Mouse (Mus musculus) heart, embryonic 13.5 days (tissue): ENCODE results near the gene Cxcr5. TPM values are rescaled to one million over a fixed set of nuclear protein-coding genes. Genes with fewer than 3 reads are reported as not detected.

Experiments used
- ATAC-seq: fragments of 200-750 bp; cut with Nextera tagmentation; 2 replicates; pipeline ENCODE4 v1.8.0; 2017; ENCODE audit warnings: moderate TSS enrichment; ENCODE audit not compliant: insufficient number of reproducible peaks, low FRiP score, low TSS enrichment; ENCODE audit errors: extremely low read depth
- H3K27ac ChIP-seq: fragments of 300-500 bp; sonication (generic); replicated peaks from 2 replicates; pipeline ENCODE4 v1.5.1; 2015; ENCODE audit warnings: moderate library complexity, mild to moderate bottlenecking, inconsistent platforms
- H3K27me3 ChIP-seq: fragments of 300-500 bp; sonication (generic); replicated peaks from 2 replicates; pipeline ENCODE4 v1.6.1; 2015; ENCODE audit warnings: mild to moderate bottlenecking, inconsistent platforms
- H3K36me3 ChIP-seq: fragments of 300-500 bp; sonication (generic); 2 replicates; pipeline ENCODE4 v1.6.1; 2015; ENCODE audit warnings: mild to moderate bottlenecking, inconsistent platforms
- H3K4me1 ChIP-seq: fragments of 300-500 bp; sonication (generic); 2 replicates; pipeline ENCODE4 v1.6.1; 2015; ENCODE audit warnings: inconsistent platforms
- H3K4me2 ChIP-seq: fragments of 300-500 bp; sonication (generic); 2 replicates; pipeline ENCODE4 v1.6.1; 2015; ENCODE audit warnings: inconsistent platforms, mild to moderate bottlenecking, moderate library complexity
- H3K4me3 ChIP-seq: fragments of 300-500 bp; sonication (generic); 2 replicates; pipeline ENCODE4 v1.5.1; 2015; ENCODE audit warnings: moderate library complexity, mild to moderate bottlenecking, inconsistent platforms
- H3K9ac ChIP-seq: fragments of 300-500 bp; sonication (generic); 2 replicates; pipeline ENCODE4 v1.6.1; 2015; ENCODE audit warnings: inconsistent platforms, mild to moderate bottlenecking, moderate library complexity
- H3K9me3 ChIP-seq: fragments of 300-500 bp; sonication (generic); 2 replicates; pipeline ENCODE4 v1.6.1; 2016; ENCODE audit warnings: inconsistent platforms
- WGBS: fragments of 180-500 bp; shearing (Covaris S2); methylation state at CpG from one replicate; pipeline ENCODE4 v1.1.7; 2015; ENCODE audit warnings: mixed read lengths; 5-methylcytosine and 5-hydroxymethylcytosine counted together
- polyA plus RNA-seq: library from polyadenylated mRNA; unstranded; fragments of >200 nt; fragmentation: Nextera tagmentation; extraction: Ambion mirVana; gene quantifications from 2 replicates; pipeline ENCODE4 v1.2.1, GENCODE M21; 2015

Gene Cxcr5
- polyA plus RNA-seq, 1 experiment from 2014 or later, result not detected

DNA sequence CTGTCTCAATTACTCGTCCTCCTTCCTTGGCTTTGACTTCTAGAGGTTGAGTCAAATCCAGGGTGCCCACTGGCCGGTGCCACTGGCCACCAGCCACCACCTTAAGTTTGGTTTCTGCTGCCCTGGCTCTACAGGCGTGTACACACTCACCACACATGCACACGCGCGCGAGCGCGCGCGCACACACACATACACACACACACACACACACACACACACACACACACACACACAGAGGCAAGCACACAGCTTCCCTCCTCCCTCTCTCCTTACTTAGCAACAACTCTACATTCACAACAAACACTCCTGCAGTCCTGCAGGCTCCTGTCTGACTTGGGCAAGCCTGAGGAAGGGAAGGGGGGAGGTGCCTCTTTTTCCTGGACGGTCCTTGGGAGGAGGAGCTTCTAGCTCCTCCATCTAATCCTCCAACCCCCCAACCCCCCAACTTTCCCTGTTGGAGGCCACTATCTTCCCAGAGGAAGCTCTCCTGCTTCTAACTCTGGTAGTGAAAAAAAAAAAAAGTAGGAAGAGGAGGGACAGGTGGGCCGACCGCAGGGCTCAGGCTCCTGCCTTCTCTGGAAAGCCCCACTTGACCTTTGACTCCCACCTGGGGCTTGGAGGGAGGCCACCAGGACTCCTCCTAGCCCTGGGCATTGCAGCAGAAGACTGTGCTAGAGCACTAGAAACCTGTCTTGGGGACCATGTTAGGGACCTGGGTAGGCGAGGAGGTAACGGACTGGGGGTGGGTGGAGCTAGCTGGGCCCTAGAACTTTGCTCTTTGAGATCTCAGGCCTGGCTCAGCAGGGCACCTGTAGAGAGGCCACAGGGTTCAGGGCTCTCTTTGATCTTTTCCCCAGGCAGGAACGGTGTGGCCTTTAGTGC lies 71.3 kb downstream of the Cxcr5 start:
- Histone ChIP-seq H3K27ac (peak overlapping the region; percentile 91), H3K36me3 (peaks cover 9% of the 10 kb centered on the region; the same call in 1 of the 2 replicates), H3K27me3 (no peaks in the 10 kb centered on the region), H3K4me2 (peak overlapping the region; percentile 83), H3K4me3 (peak overlapping the region; percentile 99), H3K4me1 (peaks cover 100% of the 10 kb centered on the region), H3K9me3 (no peaks in the 10 kb centered on the region), H3K9ac (peak overlapping the region; percentile 99)
- 19% methylated on average over 17 of the region's 17 CpGs for WGBS
- ATAC-seq, result no peak

DNA sequence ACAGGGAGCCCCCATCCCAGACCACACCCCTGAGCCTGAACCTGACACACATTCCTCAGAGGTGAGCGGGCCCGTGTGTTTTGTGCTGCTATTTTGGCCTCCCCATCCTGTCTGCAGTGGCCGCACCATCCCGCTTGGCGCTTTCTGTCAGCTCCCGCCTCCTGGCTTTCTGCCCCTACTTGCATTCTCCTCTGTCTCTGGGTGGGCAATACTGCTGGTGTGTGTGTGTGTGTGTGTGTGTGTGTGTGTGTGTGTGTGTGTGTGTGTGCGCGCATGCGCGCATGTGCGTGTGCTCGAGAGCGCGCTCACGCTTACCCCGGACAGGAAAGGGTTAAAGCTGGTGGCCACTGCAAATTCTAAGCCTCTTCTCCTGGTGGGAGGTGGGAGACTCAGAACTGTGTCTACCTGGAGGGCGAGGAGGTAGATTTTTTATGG lies 72.0 kb downstream of the Cxcr5 start:
- peak overlapping the region; percentile 91 for H3K27ac ChIP-seq
- WGBS, result 9% methylated on average over 16 of the region's 17 CpGs
- peak overlapping the region; percentile 99 for H3K9ac ChIP-seq
- peak overlapping the region; percentile 83 for H3K4me2 ChIP-seq
- ATAC-seq, result no peak
- no peaks in the 10 kb centered on the region for H3K9me3 ChIP-seq
- peaks cover 100% of the 10 kb centered on the region for H3K4me1 ChIP-seq
- H3K36me3 ChIP-seq, result peaks cover 9% of the 10 kb centered on the region; the same call in 1 of the 2 replicates
- H3K4me3 ChIP-seq, result peak overlapping the region; percentile 99
- no peaks in the 10 kb centered on the region for H3K27me3 ChIP-seq

GRCm38 (mm10) chr9:44488855-44489381 lies 72.8 kb downstream of the Cxcr5 start:
- peak overlapping the region; percentile 99 for H3K9ac ChIP-seq
- peaks cover 9% of the 10 kb centered on the region; the same call in 1 of the 2 replicates for H3K36me3 ChIP-seq
- peak; percentile 21 for ATAC-seq
- H3K4me3 ChIP-seq, result peak overlapping the region; percentile 99
- peak overlapping the region; percentile 91 for H3K27ac ChIP-seq
- 10% methylated on average over 5 of the region's 5 CpGs for WGBS
- H3K4me1 ChIP-seq, result peaks cover 100% of the 10 kb centered on the region
- peak overlapping the region; percentile 83 for H3K4me2 ChIP-seq
- H3K9me3 ChIP-seq, result no peaks in the 10 kb centered on the region
- H3K27me3 ChIP-seq, result no peaks in the 10 kb centered on the region

- peaks cover 9% of the 10 kb centered on the region; the same call in 1 of the 2 replicates for H3K36me3 ChIP-seq
- H3K4me2 ChIP-seq, result peak overlapping the region; percentile 83
- H3K4me3 ChIP-seq, result peak overlapping the region; percentile 99
- H3K27ac ChIP-seq, result peak overlapping the region; percentile 91
- H3K4me1 ChIP-seq, result peaks cover 95% of the 10 kb centered on the region
- WGBS, result 12% methylated on average over 8 of the region's 8 CpGs
- no peaks in the 10 kb centered on the region for H3K9me3 ChIP-seq
- no peak for ATAC-seq
- H3K27me3 ChIP-seq, result no peaks in the 10 kb centered on the region
- peak overlapping the region; percentile 99 for H3K9ac ChIP-seq
These were observed 73.3 kb downstream of the Cxcr5 start for GRCm38 (mm10) chr9:44488416-44488815.

DNA sequence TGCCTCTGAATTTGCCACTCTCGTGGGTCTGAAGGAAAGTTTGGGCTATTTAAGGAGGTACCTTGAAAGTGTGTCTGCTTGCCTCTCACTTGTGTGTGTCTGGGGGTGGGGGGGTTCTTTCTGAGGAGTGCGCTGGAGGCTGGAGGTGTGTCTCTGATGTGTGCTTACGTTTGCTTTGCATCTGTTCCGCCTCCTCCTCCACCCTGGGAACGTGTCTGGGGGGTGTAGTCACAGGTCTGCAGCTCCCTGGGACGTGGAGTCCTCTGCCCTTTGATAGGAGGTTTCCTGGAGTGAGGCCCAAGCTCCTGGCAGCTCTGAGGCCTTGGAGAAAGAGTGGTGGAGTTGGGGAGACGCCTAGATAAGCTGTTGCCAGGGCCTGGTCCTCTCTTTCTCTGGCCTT lies 74.2 kb downstream of the Cxcr5 start:
- Histone ChIP-seq H3K27ac (peak overlapping the region; percentile 91), H3K27me3 (no peaks in the 10 kb centered on the region), H3K36me3 (peaks cover 9% of the 10 kb centered on the region; the same call in 1 of the 2 replicates), H3K4me2 (peak overlapping the region; percentile 83), H3K4me3 (peak overlapping the region; percentile 99), H3K4me1 (peaks cover 85% of the 10 kb centered on the region), H3K9me3 (no peaks in the 10 kb centered on the region), H3K9ac (peak overlapping the region; percentile 99)
- ATAC-seq, result peak; percentile 11
- WGBS, result under 1% methylated on average over 7 of the region's 7 CpGs

DNA sequence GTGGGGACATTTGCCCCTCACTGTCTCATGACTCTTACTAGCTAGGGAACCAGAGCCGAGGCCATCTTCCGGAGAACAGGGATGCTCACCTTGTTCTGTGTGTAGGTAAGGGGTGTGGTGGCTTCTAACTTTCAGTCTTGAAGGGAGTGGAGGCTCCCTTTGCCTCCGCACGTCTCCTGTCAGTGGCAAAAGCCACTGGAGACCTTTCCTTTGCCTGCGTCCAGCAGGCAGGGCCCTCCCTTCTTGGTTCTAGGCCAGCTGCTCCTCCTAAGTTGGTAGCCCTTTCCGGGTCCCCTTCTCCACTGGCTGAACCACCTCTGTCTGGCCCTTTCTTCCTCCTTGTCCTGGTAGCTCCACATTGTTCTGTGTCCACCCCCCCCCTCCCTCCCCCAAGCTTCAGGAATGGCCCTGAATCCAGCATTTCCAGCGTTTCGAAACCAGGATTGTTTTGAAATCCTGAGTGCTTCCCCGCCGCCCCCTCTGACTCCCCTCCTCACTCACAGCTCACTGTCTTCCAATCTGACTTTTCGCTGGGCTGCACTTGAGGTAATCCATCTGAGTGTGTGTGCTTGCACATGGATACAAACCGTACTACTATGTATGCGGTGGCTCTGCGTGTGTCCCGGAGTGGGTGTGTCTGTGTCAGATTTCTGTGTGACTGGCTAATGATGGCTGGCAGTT lies 74.8 kb downstream of the Cxcr5 start:
- no peaks in the 10 kb centered on the region for H3K27me3 ChIP-seq
- H3K9ac ChIP-seq, result peak overlapping the region; percentile 99
- H3K4me1 ChIP-seq, result peaks cover 85% of the 10 kb centered on the region
- no peaks in the 10 kb centered on the region for H3K9me3 ChIP-seq
- no peak for ATAC-seq
- peaks cover 6% of the 10 kb centered on the region; the same call in 1 of the 2 replicates for H3K36me3 ChIP-seq
- peak overlapping the region; percentile 83 for H3K4me2 ChIP-seq
- peak overlapping the region; percentile 91 for H3K27ac ChIP-seq
- H3K4me3 ChIP-seq, result peak overlapping the region; percentile 99
- WGBS, result 12% methylated on average over 15 of the region's 15 CpGs

GRCm38 (mm10) chr9:44486335-44486734 lies 75.3 kb downstream of the Cxcr5 start:
- peak overlapping the region; percentile 99 for H3K4me3 ChIP-seq
- 4% methylated on average over 3 of the region's 3 CpGs for WGBS
- no peaks in the 10 kb centered on the region for H3K9me3 ChIP-seq
- peaks cover 81% of the 10 kb centered on the region for H3K4me1 ChIP-seq
- peaks cover under 1% of the 10 kb centered on the region; the same call in 1 of the 2 replicates for H3K36me3 ChIP-seq
- H3K27ac ChIP-seq, result peak overlapping the region; percentile 91
- H3K4me2 ChIP-seq, result peak overlapping the region; percentile 83
- no peak for ATAC-seq
- peak overlapping the region; percentile 99 for H3K9ac ChIP-seq
- no peaks in the 10 kb centered on the region for H3K27me3 ChIP-seq

GRCm38 (mm10) chr9:44485516-44486161 lies 76.0 kb downstream of the Cxcr5 start:
- WGBS, result 28% methylated on average over 14 of the region's 14 CpGs
- no peak for ATAC-seq

DNA sequence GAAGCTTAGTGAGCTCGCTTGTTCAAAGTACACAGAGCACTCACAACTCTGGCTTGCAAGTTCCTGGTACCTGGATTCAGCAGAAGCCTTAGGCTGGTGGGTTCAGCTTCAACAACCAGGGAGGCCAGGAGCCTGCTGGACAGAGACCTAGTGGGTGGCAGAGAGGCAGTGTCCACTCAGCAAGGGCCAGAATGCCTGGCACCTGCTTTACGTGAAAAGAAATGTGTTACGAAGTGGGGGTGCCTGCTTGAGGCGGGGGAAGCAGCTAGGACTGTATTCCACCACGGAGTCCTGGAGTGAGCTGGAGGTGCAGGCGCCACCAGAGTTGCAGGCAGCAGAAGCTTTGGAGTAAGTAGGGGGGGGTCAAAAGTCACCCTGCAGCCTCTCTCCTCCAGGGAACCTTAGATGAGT lies 76.6 kb downstream of the Cxcr5 start:
- H3K9ac ChIP-seq, result peak overlapping the region; percentile 99
- H3K27me3 ChIP-seq, result no peaks in the 10 kb centered on the region
- H3K4me3 ChIP-seq, result peak overlapping the region; percentile 99
- H3K9me3 ChIP-seq, result no peaks in the 10 kb centered on the region
- H3K4me2 ChIP-seq, result peak overlapping the region; percentile 83
- H3K27ac ChIP-seq, result peak overlapping the region; percentile 91
- 36% methylated on average over 6 of the region's 6 CpGs for WGBS
- no peaks in the 10 kb centered on the region for H3K36me3 ChIP-seq
- no peak for ATAC-seq
- H3K4me1 ChIP-seq, result peaks cover 73% of the 10 kb centered on the region

More at GRCm38 (mm10) chr9:44485516-44486161, 76.0 kb downstream of the Cxcr5 start:
- Histone ChIP-seq H3K9me3 (no peaks in the 10 kb centered on the region), H3K4me3 (peak overlapping the region; percentile 99), H3K9ac (peak overlapping the region; percentile 99), H3K27ac (peak overlapping the region; percentile 91), H3K4me1 (peaks cover 74% of the 10 kb centered on the region), H3K4me2 (peak overlapping the region; percentile 83), H3K36me3 (no peaks in the 10 kb centered on the region), H3K27me3 (no peaks in the 10 kb centered on the region)

DNA sequence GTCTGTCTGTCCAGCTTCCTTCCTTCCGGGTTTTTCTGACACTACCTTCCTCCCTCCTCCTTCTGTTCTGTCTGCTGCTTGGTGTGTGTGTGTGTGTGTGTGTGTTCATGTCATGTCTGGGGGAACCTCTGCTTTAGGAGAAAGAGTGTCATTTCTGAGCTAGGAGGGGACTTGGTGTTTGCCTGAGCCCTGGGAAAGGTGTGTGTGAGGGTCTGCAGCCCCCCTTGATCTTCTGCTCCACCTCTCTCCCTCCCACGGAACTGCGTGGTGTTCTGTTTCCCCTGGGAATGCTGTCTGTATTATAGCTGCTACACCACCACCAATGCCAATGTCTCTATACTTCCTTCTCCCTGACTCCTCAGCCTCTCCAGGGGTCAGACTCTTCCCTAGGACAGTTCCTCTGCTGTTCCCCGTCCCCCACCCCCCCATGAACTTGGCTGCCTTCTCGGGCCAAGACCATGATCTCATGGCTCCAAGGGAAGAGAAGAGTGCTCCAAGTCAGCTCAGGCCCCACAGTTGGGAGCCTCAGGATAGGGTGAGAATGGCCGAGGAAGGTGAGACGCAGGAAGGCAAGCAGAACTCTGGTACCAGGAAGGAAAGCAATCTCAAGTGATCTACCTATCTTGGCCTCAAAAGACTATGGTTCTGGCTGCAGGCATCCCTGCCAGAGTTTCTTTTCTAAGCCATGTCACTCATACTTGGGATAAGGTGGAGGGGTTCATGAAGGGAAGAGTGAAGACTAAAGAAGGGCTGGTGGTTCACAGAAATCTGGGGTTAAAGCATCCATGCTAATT lies 77.2 kb downstream of the Cxcr5 start:
- H3K4me3 ChIP-seq, result peak overlapping the region; percentile 99
- H3K27ac ChIP-seq, result peak overlapping the region; percentile 91
- no peaks in the 10 kb centered on the region for H3K36me3 ChIP-seq
- H3K9me3 ChIP-seq, result no peaks in the 10 kb centered on the region
- no peaks in the 10 kb centered on the region for H3K27me3 ChIP-seq
- peak overlapping the region; percentile 83 for H3K4me2 ChIP-seq
- ATAC-seq, result no peak
- H3K4me1 ChIP-seq, result peaks cover 71% of the 10 kb centered on the region
- WGBS, result 18% methylated on average over 7 of the region's 7 CpGs
- peak overlapping the region; percentile 99 for H3K9ac ChIP-seq
